Mouse (Mus musculus): ENCODE measurements at regions not wholly inside any gene's neighbourhood (a gene's known extent, or its start where the extent isn't known, plus 50 kb on each side); places are given as distances from the start of the nearest gene placed in this dataset.
"Not testable (repeated sequence)": the region's sequence is repeated elsewhere in the genome, so short reads cannot be mapped to it uniquely, and the experiment has no call there.

DNA sequence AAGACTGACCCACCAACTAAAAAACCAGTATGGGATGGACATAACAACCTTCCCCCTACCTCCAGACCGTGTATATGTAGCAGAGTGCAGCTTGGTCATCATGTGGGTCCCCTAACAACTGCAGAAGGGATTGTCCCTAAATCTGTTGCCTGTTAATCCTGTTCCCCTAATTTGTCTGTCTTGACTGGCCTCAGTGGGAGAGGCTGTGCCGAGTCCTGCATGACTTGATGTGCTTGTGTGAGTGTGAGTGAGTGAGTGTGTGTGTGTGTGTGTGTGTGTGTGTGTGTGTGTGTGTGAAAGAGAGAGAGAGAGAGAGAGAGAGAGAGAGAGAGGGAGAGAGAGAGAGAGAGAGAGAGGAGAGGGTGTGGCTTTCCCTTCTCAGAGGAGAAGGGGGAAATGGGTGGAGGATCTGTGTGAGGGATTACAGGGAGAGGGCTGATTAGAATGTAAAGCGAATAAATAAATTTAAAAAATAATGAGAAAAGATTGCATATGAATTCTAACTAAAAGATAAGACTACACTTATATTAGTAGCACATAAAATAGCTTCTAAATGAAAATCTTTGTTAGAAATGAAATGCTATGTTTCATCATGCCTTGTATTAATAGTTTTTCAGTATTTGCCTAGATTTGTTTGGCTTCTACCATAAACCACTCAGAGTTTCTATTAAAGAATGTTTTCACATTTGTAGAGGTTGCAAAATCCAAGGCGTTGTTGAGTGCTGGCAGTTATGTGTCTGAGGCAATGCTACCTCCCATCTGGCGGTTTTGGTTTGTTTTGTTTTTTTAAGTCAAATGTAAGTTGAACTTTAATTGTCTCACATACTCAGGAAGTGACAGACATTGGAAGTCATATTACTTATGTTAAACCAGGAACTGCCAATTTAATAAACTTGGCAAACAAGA is 740.9 kb downstream of the Abca13 start:
- no peak for DNase-seq

DNA sequence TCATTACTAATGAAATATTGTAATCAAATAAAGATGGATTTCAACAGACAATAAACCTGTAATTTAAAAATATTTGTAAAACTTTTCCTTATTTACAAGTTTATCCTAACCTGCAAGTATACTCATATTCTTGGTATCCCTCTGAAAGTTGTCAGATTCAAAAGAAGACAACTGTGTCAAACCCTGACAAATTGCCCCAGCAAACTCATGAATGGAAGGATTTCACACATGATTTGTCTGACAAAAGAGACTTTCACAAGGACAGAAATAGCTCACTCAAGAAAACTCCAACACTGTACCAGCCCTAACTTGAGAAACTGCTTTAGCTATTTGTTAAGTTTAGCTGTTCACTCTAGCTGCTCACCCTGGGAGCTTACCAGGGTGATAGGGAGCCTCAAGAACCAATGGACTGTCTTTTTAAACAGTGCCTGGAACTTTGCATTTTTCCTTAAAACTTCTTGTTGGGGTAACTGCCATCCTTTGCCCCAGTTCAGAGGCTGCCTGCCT is 771.0 kb downstream of the Abca13 start:
- DNase-seq = no peak

DNA sequence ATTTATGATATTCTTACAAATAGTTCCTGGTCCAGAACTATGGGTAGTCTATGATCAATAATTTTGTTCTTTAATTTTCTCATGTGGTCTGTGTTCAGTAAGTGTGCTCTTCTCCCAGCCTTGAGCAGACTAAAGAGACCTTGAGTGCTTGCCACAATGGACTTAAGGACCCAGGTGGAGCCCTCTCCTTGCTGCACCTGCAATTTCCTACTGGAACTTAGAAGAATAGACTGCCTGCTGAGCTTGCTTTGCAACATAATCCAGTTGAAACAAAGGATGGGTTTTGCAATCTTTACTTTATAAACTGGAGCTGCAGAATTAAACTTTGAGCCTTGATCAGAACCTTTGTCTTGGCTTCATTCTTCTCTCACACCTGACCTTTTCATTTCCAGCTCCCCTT is 791.2 kb downstream of the Abca13 start:
- DNase-seq = no peak

DNA sequence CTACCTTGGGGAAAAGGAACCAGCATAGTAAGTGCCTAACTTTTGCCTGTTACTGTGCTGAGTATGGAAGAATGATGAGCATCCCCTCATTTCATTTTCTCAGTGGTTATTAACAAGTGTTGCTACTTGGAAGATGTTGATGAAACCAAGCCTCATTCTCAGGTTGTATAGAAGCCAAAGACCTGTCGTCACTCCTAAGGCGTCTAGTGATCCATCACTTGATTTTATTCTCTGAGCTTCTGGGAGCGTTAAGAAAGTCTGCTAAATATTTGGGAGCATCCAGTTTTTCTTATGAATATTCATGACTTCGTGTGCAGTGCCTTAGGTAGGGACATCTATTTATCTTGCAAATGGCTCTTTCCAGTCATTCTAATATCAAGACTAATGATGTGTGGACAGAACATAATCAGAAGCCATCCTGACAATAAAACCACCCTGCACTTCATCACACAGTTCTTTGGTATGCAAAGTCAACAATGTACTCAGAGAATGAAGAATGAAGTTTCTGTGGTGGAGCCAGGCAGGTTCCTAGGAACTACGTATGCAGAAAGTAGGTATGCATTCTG is 802.9 kb downstream of the Abca13 start:
- no peak for DNase-seq

DNA sequence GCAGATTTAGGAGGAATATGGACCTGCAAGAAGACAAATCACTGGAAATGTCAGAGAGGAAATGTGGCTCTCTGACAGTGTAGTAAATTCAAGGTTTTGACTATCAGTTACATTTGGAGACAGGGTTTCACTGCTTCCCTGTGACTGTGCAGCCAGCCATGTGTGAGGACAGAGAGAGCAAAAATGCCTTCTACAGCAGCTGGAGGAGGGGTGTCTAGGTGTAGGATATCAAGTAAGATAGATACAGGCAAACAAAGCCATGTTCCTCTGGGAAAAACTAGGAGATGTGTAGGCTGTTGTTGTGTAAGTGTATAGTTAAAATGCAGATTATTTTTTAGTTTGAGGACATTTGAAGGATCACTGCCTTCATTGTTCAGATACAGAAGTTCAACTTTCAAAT is 803.6 kb downstream of the Abca13 start:
- no peak for DNase-seq

DNA sequence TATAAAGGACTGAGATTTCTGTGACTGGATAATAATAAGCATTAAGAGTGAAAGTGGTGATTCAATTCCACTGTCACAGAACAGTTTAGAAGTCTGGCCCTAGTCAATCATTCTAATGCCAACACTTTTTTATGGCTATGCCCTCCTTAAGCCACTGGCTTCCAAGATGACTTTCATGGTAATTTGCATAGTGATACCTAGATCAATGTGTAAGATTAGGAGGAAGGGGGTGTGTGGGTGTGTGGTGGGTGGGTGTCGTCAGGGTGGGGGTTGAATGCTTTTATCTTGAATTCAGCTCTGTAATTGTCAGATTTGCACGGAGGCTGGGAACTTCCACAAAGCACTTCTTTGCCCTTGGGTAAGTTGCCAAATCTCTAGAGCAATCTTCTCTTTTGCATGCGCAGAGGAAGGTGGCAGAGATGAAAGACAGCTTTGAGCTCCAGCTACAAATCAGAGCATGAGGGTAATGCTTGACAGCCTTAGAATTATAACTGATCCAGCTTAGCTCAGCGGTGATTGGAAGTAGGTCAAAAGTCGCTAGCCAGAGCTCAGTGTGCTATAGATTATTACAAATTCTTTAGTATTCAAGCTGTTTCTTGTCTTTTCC is 805.9 kb downstream of the Abca13 start:
- no peak for DNase-seq

DNA sequence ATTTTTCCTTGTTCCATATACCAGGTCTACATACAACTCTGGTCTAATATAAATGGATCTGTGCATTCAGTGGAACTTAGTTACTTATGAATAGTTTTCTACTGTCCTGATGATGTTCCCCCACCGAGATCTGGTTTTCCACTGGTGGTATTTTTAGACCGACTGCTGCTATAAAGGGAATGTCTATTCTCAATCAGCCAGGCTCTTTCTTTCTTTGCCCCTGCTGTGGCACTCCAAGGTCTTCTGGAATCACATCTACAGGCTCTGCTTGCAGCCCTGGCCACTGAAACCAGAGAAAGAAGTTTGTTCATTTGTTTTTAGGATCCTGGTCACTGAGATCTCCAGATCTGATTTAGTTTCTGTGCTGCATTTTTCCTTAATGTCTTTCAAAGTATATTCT is 810.4 kb downstream of the Abca13 start:
- DNase-seq = no peak

DNA sequence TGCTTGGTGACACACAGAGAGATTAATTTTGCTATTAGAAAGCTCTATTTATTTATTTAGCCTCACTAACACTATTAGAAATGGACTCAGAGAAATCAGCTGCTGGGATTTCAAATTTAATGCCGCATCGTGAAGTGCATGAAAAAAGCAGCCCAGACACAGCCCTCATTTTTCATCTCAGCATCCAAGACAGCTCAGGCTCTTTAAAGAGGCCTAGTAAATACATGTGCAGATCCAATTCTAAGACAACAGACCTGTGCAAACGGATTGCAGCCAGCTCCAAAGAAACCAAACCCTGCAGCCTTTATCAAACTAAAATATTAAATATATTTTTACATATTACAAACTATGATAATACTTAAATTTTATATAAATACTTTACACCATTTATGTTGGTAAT is 815.1 kb downstream of the Abca13 start:
- no peak for DNase-seq

DNA sequence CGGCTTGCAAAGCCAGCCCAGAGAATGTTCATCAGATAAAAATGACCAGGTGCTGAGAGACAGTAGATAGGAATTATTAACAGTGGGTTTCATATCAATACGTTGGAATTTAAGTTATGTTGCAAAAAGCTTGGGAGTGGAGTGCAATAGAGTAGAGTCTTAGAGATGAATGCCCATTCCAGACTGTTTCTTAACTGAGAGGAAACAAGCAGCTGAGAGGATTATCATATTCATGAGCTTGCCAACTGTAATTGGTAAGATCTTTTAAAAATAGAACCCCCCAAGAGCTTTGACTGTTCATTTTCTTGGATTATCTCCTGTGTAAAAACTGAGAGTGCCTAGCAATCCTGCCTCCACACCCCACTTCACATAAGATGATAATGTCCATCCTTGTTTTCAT is 854.9 kb downstream of the Abca13 start:
- no peak for DNase-seq

DNA sequence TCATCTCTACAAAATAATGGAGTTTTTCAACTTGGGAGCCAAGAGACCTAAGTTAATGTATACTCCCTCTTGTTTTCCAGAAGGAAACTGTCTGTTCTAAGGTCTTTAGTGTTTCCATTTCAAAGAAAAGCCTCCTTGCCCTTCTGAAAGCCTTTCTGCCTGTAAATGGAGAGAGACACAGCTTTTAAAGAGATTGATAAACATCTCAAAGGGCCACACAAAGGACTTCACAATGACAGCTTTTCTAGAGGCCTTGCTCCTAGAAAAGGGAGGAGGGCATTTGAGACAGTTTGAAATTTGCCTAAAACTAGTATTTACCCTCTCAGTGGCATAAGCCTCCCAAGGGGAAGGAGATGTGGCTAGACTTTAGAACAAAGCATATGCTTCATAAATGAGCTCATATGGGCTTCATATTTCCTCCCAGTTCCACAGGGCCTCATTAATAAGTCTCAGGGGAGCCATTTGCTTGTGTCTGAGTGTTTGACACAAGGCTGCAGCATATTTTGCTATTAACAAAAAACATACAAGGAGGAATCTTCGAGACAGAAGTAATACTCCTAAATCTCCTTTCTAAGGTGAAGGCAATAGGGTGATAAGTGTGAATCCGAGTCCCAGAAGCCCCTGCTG is 860.0 kb downstream of the Abca13 start:
- DNase-seq = no peak

DNA sequence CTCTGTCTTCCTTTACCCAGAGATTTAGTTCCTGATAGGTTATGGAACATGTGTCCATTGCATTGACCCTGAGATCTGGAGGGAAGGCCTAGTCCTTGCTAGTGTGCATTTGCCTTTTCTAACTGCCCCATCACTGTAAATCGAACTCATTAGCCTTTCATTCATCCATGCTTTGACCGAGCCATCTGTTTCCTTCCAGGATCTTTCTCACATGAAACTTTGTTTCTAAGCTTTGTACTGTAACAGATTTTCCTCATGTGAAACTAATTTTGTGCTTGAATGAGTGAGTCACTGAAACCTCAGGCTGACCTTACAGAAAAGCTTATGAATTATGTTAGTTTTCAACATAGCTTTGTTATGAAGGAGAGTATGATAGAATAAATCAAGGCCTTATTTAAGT is 880.1 kb downstream of the Abca13 start:
- DNase-seq = no peak

DNA sequence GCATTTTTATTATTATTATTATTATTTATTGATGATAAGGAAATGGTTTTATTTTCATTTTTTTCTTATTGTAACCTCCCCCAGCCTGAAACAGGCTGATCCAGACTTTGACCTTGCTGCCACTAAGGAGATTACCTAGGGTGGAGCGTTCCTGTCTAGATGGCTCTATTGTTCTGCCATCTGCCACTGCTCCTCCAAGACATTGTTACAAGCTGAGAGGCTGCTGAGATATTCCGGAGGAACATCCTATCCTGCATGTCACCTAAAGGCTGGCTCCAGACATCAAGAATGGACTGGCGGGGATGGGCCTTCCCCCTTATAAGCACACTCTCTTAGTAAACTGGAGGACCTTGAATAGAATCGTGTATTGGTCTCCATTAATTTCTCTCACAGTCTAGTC is 896.2 kb downstream of the Abca13 start:
- no peak for DNase-seq

DNA sequence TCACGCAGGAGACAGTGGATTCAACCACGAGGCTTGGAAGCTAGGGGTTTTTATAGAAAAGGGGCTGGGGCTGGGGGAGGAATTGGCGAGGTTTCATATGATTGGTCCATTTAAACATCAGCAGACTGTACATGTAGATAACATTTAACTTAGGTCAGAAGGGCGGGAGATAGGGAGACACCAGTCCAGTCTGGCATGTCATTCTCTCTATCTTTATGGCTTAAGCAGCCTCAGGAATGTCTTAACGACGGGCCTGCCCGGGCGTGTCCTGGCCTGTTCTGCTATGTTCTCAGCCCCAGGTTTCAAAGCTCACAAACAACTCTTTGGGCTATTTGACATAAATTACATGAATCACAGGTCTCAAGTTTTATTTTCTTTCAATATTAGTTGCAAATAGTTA is 910.6 kb downstream of the Abca13 start:
- not testable (repeated sequence) for DNase-seq

DNA sequence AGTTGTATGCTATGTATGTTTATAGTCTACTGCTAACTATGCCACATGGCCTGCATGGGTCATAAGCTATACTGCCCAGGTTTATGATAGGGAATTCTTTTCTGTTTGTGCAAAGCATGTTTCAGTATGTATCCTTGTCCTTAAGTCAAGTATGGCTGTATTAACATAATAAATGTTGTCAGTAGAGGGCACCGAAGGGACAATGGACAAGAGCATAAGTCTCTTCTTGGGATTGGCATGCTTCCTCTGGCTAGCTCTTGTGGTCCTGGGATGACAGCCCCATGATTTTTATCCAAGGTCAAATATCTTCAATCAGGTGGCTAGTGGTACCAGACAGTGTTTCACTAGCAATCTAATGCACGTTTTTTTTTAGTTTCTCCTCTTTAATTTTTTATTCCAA is 913.3 kb downstream of the Abca13 start:
- no peak for DNase-seq

DNA sequence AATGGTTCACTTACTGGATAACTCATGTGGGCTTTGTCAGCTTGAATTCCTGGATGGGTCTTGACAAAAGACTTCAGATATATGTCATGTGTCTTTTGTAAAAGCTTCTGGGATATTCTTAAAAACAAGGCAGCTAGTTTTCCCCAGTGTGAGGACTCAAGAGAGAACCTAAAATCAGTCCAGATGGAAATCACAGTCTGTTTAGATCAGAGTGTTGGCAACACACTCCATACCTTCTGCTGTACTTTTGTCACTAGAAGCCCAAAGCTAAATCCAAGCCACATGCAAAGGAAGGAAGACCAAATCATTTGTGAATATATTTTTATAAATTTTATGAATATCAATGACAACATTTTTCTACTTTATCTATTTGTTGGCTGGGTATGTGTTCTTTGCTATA is 950.4 kb downstream of the Abca13 start:
- DNase-seq = no peak

DNA sequence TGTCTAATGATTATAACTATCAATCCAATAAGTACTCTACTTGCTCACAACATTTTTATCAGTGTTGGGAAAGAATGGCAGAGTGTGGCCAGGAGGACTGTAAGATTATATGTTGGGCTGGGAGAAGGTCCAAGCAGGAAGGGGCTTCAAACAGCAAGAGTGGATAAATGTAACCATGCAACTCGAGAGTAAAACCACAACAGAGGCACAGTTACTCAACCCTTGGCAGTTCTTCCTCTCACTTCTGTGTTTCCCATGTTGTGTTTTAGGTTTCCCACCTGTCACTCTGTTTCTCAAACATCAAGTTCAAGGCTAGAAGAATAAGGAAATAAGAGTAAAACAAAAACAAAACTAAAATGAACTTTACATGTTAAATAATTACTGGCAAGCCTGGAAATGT is 957.4 kb downstream of the Abca13 start:
- DNase-seq = no peak

DNA sequence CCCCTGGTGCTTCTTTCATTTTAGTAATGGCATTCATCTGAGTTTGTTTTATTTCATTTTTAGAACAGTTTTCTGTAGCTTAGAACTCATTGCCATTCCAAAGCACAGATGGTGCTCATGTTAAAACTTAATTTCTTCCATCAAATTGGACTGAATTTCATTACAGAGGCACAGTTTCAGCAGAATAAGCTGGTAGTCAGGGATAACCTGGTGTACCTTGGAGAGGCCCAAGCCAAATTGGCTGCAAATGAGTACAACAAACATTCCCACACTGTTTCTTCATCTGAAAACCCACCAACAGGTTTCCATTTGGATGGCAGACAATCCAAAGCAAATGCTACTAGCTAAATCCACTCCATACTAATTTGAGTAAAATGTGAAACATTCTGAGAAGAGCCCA is 960.2 kb upstream of the Vwc2 start:
- no peak for DNase-seq

DNA sequence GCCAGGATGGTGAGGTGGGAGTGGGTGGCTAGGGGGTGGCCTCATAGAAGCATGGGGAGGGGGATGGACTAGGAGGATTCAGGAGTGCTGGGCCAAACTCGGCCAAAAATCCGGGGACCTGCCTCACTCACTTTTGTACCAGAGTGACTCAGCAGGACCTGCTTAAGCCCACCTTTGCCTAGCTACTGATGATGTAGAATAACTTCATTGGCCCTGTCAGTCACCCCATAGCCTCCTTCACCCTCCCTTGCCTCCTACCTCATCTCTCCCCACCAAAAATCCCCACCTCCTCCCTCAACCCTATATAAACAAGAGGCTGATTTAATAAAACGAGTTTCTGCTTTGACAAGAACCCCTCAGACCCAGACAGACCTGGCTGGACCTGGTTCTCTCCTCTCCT is 920.3 kb upstream of the Vwc2 start:
- no peak for DNase-seq

DNA sequence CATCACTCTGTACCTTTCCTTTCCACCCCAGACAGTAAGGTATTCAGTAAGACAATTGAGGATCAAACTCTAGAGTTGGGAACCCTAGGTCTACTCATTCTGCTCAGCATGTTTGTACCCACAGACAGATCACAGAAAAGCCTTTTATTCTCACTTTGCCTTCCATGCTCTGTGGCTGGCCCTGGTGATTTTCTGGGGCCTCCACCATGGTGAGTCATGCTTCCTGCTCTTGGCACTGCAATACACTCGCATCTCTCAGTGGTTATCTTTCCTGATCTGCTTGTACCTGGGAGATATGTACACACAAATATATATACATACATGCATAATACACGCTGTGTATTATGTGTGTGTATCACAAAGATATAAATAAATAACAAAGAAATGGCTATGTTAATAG is 919.2 kb upstream of the Vwc2 start:
- DNase-seq = no peak

DNA sequence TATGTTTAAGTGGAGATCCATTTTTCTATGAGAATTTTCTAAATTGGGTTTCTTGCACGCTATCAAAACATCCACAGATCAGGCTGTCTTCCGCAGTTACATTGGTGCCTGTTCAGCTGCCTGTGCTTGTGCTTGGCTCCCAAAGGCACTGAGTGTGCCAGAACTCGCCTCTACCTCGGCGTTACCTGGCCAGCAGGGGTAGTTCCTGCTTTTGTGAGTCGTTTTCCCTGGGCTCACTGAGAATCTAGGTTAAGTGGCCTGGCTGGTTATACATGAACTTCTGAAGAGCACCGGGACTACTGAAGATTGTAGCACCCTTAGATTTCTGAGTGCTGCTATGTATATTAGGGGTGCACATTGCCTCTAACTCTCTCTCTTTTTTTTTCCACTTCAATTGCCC is 913.0 kb upstream of the Vwc2 start:
- peak; percentile 26 for DNase-seq

DNA sequence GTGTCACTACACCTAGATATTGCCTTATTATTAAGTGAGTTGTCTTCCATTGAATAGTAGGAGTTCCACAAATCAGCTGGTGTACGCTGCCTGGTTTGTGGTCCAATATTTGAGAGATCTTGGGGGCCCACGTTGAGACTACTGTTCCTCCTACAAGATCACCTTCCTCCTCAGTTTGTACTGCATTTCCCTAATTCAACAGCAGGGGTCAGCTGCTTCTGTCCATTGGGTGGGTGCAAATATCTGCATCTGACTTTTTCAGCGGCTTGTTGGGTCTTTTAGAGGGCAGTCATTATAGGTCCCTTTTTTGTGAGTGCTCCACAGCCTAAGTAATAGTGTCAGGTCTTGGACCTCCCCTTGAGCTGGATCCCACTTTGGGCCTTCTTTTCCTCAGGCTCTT is 908.8 kb upstream of the Vwc2 start:
- DNase-seq = no peak
